Mouse (Mus musculus) induced T-regulatory cell, adult 2 months (primary cell): ENCODE measurements around the gene Cc2d1b.

ENCODE experiments used
- DNase-seq: peaks from one replicate; pipeline ENCODE4 v3.0.0-alpha.2; 2012; ENCODE audit warnings: low read depth

The Cc2d1b gene

DNA sequence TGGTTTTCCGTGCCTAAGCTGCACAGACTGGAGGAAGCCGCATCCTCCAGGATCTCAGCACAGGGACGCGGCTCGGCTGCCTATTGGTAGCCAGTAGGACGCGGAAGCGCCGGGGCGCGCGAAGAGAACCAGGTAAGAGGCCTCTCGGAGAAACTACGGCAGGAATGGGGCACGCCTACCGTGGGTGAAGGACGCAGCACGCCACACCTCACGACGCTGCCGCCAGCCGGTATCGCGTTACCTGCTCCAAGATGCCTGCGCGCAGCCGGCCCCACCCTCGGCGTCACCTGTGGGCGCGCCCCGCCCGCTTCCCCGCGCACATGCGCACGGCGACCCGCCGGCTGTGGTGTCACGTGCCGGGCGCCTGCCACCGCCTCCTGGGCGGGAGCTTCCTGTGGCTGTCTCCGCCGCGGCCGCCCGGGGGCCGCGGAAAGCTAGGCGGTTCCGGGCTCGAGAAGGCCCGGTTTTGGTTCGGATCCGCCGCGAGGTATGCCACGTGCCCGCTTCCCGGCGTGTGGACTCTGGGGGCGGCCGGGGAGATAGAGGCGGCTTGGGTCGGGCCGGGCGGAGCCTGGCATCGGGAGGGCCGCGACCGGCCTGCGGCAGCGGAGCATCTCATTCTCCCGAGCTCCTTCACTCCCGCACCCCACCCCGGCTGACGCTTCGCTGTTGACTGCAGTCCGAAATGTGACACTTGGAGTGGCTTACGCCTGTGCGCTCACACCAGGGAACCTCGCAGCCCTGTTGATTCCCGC lies at the start of gene Cc2d1b:
Cc2d1b (plus strand) TSS at position 354 of the 755 bp plus-strand sequence.
- DNase-seq, result peak; percentile 96

DNA sequence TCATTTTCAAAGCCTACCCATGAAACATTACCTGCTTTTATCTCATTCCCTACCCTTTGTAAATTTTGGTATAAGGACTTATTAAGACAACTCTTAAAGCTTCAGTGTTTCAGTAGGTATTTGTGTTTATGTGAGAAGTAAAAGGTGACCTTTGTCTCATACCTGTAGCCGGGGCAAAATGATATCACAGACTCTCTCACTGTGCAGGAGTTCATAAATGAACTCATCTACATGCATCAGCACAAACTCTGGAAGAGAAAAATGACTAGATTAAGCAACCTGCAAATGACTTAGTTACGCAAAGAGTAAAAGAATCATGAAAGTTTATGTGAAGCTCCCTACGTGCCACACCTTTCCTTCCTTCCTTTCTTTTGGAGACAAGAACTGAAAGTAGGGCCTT lies 47.1 kb upstream of the Cc2d1b start:
- DNase-seq, result no peak

DNA sequence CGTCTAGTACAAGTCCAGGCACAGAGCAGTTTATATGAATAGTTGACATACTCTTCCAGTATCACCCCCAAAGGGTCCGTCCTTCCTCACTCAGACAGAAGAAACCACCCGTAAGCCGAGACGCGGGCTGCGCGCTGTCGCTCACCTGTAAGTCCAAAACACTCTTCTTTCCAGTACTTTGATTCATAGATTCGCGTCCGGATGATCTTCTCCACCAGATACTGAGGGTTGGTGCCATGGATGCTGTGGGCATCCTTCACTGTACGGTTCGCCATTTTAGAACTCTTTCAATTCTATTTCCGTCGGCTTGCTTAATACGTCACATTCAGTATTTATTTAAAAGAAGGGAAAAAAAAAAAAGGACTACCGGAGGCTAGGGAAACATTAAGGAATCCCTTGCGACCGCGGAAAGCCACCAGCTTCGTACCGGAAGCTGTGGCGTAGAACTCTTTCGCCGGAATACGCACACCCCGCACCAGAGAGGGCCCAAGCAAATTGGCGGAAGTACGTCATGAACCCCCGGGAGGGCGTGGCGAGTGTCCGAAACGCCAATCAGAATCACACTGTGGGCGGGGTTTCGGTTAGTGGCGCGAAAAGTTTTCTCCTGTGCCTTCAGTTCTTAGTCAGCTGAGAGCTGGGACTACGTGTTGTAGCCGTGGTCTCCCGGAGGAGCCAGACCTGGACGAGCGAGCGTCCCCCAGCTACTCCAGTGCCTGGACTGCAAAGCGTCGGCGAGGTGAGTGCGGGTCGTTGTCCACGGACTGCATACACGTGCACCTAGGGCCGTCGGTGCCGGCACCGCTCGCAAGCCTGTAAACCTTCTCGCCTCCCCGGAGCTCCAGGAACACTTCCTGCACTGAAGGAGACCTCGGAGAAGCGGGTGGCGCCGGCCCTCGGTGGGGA lies 40.6 kb upstream of the Cc2d1b start, which contains the start of the genes Prpf38a and Orc1:
Prpf38a (minus strand) TSS at position 497 of the 903 bp plus-strand sequence.
Orc1 (plus strand) TSS at position 584 of the 903 bp plus-strand sequence.
- peak; percentile 100 for DNase-seq

DNA sequence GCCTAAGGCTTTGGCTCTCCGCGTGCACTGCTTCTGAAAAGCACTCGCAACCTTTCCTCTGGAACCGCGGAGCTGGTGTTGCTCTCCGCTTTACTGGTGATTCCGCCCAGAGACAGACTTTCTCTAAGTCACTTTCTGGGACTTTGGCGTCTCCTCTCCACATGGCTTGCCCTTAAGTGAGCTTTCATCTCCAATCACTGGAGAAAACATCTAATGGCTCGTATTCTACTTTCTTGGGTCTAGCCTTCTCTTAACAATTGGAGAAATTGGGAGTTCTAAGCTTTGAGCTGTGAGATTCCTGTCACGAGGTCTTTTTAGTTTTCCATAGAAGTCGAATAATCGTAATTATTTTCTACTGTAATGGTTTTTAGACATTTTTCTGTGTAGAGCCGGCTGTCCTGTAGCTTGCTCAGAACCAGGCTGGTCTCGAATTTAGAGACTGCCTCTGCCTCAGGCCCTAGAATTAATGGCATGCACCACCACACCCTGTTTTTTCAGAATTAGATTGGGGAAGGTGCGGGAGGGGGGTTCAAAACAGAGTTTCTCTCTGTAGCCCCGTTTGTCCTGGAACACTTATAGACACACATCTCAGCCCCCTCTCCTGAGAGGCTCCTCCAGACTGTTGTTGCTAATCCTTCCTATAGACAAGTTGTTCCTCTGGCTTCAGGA lies 39.9 kb upstream of the Cc2d1b start:
- DNase-seq, result no peak

DNA sequence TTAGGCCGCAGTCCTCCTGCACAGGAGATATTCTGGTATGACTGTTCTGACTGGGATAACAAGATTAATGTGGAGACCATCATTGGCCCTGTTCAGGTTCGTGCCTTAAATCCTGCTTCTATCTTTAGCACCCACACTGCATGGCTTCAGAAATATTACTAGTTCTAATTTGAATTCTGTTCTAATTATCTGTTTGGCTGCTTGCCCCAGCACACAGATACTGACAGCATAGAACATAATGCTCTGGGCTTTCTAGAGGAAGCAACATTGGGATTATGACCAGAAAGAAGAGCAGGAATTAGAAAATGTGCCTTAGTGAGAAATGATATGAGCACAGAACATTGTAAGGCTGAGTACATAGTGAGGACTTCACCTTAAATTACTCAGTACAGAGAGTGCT lies 26.4 kb upstream of the Cc2d1b start:
- no peak for DNase-seq

DNA sequence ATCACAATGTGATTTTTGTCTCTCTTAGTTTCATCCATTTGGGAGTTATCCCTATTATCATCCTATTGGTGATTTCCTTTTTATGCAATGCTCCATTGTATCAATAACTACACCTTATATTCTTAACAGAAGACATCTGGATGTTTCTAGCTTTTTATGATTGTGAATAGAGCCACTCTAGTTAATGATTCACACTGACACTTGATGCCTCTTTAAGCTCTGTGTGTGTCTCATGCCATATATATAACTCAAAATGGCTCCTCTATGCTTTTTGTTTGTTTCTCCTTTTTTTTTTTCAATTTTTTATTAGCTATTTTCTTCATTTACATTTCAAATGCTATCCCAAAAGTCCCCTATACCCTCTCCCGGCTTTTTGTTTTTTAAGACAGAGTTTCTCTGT lies 24.0 kb upstream of the Cc2d1b start:
- DNase-seq, result no peak

DNA sequence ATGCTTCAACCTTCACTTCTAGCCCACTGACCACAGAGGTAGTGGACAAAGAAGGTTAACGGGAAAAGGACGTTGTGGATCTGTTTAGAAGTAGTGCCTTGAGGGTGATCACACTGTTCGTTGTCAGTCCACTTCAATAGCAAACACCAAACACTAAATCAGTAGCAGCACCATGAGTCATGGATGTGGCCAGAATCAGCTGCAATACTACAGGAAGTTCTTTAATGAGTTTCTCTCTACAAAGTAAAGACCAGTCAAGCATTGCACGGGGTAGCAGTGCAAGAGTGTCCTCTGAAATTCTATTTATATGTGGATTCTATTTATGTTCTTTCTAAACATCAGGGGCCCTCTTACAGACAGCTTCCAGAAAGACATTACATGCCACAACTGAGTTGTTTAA lies 21.4 kb upstream of the Cc2d1b start:
- DNase-seq, result no peak

DNA sequence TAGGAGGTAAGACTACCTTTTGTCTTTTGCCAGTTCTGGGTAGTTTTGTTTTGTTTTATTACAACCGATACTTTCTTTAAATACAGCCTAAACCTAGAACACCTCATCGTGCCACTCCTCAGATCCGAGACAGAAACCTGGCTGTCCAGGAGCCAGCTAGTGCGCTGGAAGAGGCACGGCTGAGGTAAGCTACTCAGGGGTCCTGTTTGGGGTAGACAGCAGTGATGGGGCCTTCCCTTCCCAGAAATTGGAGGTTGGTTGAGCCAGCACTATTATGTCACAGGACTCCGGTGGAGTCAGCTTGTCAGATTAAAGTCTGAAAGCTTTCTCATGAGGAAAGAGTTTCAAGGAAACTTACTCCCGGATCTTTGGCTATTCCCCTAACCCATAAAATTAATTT lies 17.9 kb upstream of the Cc2d1b start:
- no peak for DNase-seq

DNA sequence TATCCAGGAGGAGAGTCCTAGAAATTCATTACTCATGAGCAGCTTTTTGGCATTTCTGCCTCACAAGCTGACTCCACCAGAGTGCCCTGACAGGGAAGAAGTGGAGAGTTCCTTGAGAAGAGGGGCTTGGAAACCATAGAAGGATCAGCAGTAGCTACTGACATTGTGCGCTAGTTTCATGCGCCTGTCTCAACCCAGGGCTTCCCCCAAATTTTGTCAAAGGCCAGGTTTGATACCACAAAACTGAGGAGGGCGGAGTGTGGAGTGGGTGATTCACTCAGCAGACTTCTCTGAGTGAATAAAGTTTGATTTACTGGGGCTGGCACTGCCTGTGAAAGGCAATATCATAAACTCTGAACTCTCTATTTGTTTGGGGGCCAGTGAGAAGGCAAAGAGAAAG lies 11.1 kb upstream of the Cc2d1b start:
- no peak for DNase-seq

DNA sequence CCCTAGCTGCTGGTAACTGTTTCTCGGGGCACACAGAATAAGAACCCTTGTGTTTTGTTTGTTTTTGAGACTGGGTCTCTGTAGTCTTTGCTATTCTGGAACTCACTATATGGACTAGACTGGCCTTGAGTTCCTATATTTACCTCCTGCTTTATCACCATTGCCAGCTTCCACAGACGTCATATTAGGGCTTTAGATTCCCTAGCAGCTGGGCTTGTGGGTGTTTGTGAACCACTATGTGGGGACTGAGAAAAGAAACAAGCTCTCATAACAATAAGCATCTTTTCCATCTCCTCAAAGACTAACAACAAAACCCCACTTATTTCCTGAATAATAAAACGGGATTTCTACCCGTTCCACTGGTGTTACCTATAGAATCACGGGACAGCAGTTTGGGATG lies 8.8 kb upstream of the Cc2d1b start:
- DNase-seq, result no peak

DNA sequence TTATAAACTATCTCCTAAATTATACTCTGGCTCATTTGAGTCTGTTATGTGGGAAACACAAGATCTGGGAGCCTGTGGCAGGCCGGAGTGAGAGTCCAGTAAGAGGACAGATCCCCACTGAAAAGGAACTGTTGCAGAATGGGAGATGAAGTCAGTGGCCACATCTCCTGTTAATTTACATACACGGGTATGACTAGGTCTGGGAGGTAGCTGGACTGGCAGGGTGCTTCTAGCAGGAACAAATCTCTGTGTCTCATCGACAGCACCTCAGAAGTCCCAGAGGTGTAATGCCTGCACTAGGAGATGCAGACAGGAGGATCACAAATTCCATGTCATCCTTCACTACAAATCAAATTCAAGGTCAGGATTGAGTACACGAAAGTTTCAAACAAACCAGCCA lies 1.2 kb upstream of the Cc2d1b start:
- DNase-seq, result peak; percentile 5

DNA sequence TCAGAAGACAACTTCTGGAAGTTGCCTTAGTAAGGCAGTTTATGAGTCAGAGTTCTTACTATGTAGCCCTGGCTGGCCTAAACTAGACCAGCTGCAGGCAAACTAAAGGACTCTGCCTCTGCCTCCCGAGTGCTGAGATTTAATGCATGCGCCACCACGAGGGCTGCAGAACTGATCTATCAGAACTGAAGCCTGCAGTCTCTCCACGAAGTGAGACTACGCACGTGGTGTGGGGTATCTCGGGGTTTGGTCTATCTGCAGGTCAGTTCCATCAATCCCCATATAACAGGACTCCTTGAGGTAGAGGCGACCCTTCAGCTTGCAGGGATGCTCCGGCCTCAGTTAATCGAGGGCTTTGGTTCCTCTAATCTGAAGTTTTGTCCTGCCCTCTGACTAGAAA lies 575 bp upstream of the Cc2d1b start:
- no peak for DNase-seq

DNA sequence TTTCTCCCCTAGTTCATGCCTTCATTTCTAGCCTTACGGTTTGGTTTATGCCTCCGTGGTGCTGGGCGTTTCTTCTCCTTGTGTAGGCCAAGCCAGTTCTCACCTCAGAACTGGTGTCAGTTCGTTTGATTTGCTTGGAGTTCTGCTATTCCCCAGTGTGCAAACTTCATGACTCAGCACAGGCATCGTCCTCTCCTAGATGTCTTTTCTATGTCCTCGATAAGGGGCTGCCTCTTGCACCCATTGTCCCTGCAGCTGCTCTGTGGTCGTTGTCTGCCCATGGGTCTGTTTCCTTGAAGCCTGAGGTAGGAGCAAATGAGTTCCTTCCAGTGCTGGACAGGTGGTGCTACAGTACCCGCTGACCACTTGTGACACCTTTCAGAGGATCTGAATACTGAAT lies 796 bp downstream of the Cc2d1b start:
- no peak for DNase-seq

DNA sequence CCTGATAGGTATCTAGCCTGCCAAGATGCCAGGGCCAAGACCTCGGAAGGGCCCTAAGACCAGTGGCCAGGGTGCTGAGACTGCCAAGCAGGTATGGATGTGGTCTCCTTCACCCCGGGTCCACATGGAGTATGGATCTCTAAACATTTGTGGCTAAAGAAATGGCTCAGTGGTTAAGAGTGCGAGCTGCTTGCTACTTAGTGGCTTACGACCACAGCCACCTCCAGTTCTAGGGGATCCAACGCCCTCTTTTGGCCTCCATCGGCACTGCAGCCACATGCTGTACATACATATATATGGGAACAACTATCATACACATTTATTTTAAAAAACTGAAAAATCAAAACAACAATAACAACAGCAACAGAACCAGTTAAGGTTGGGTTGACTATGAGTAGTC lies 1.8 kb downstream of the Cc2d1b start:
- peak; percentile 58 for DNase-seq

DNA sequence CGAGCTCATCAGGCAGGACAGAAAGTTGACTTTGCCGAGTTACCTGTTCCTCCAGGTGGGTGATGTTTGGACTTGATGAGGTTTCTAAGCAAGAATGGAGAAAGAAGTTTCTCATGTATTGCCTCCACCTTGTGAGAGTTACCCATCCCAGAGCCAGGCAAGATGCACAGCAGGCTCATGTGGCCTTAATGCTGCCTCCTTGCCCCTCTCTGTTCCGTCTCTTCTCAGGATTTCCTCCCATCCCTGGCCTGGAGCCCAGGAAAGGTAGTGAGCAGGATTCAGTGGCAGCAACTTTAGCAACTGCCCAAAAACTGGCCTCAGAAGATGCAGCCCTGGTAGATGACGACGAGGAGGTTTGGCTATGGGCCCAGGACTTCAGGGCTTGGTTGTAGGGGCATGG lies 7.3 kb downstream of the Cc2d1b start:
- no peak for DNase-seq

DNA sequence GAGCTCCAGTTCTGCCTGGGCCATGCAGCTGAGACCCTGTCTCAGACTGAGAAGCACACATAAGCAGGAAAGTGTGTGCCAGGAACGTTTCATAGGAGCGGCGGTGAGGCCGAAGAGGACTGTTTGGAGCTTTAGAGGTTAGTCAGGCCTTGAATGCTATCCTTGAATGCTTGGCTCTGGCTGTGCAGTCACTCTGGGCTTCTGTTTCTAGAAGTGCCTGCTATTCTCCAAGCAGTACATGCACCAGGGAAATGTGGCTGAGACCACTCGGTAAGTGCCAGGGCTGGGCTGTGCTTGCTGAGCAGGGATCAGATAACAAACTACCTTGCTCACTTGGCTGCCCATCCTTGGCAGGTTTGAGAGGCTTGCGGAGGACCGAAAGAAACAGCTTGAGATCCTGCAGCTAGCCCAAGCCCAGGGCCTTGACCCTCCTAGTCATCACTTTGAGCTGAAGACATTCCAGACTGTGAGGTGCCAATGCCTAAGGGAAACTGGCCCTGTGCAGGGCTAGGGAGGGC lies 9.7 kb downstream of the Cc2d1b start:
- no peak for DNase-seq

DNA sequence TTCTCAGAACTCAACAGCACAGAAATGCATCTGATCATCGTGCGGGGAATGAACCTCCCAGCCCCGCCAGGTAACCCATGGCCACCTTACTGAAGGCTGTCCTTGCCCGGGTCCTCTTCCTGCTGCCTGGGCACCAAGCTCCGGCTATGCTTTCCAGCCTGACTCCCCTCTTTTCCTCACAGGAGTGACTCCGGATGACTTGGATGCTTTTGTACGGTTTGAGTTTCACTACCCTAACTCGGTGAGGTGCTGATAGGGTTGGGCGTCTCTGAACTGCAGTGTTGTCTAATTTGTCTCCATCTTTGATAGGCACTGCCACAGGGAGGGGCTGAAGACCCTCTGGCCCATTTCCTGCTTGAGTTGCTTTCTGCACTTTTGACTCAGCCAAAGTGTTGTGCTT lies 10.4 kb downstream of the Cc2d1b start:
- no peak for DNase-seq

DNA sequence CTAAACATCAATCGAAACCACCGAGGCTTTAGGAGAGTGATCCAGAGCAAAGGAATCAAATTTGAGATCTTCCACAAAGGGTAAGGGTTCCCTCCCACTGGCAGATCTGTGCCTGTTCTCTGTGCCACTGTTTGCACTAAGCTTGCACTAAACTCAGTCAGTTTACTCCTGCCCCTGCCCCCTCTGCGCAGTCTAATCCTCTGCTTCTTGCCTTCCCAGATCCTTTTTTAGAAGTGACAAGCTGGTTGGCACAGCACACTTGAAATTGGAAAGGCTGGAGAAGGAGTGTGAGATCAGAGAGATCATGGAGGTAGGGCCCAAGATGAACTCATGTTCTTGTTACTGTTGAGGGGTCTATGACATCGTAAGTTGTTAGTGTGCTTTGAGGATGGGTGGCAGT lies 11.9 kb downstream of the Cc2d1b start:
- DNase-seq, result no peak

DNA sequence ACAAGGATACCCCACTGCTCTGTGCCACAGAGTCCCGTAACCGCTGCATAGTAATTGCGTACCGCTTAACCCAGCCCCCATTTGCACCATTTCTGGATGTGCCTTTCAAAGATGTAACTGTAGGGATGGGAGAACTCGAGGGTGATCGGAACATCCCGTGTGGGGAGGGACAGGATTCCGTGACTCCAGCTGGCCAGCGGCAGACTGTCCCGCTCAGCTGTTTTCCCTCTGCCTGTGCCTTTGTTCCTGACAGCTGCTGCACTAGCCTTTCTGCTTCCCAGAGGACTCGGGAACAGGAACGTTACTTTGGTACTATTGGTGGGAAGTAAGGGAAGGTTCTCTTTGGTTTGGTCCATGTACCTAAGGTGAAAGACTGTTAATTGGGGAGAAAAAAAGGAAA lies 14.0 kb downstream of the Cc2d1b start:
- DNase-seq, result no peak

DNA sequence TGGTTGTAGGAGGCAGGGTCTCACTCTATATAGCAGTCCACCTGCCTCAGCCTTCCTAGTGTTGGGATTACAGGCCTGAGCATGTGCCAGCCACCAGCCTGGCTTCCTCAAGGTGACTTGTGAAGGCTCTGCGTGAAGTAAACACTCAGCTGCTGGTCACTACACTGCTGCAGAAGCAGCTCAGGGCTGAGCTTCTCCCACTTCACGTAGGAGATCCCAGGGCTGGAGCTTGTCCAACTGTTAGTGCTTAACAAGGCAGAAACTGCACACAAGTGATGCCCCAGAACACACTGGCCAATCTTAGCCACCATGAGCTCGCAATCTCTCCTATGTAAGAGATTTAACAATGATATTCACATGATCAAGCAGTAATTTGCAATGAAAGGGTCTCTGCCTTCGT lies 15.0 kb downstream of the Cc2d1b start:
- no peak for DNase-seq

DNA sequence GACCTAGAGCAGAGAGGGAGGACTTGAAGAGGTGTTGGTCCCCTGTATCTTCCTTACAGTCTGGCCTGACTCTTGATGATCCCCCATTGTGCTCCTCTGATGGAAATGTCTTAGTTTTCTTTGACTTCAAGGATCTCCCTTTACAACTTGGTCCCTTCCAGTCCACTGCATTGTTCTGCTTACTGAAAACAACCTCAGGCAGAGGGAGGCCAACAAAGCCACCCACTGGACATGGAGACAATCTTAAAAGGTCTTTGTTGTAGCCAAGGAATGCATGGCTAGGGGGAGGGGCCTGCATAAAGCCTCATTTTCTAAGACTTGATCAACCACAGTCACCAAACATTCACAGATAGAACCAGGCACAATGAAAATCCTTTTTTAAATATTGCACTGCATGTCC lies 15.4 kb downstream of the Cc2d1b start:
- no peak for DNase-seq

DNA sequence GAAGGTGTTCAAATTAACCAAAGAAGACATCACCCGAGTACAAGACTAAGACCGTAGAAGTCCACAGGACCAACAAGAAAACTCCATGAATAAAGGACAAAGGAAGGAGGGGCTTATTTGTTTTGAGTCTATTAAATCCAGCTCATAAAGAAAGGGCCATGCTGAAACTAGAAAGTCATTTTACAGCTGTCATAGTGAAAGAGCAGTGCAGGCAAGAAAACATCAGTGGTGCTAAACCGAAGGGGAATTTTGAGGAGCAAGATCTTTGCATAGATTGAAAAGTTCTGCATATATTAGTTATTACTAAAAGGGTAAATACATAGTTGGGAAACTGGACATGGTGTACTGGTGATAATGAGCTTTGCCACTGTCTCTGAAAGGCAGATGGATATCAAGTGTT lies 18.0 kb downstream of the Cc2d1b start:
- peak; percentile 68 for DNase-seq
